ENCODE assay signal across 9 mouse cellular contexts in the genomic region with DNA sequence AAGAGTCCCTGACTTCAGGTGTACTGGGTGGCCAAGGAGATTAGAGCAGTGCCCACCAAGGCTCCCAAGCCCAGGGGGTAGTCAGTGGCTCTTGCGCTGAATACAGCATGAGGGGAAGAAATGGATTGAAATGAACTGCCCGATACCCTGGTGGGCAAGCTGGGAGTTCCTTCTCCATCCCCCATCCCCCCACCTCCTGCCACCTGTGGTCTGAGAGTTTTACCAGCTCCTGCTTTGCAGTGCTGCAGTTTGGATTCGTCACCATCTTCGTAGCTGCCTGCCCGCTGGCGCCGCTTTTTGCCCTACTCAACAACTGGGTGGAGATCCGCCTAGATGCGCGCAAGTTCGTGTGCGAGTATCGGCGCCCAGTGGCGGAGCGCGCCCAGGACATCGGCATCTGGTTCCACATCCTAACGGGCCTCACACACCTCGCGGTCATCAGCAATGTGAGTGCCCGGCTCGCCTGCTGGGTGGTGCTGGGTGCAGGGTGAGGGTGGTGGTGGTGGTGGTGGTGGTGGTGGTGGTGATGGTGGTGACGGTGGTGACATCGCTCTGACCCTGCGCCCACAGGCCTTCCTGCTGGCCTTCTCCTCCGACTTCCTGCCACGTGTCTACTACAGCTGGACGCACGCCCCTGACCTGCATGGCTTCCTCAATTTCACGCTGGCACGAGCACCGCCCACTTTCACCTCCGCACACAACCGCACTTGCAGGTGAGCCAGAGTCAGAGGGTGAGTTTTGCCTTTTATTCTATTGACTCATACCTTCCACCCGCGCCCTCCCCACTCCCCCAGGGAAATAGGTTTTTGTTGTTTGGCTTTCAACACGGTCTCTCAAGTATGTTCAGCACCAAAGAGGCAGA. TPM values are rescaled to one million over a fixed set of nuclear protein-coding genes. Genes with fewer than 3 reads are reported as not detected.
DNase-seq lines count a peak whose midpoint lies in the region; ATAC-seq and TF ChIP-seq lines count a peak whose summit lies in the region.
"Had no signal": no experiment of that assay in that cellular context is flagged by ENCODE, and none has a peak within 500 bp of the region (broad histone marks: within the 10 kb centered on the region; RNA-seq: fewer than 3 reads in every experiment).

No protein-coding gene starts in this region.

- H3K4me3 ChIP-seq in heart, adult 2 months = no peak overlapping the region
- H3K4me3 ChIP-seq in CH12.LX (replicated peaks in 1 of 3; ENCODE audit: low read depth in 2 of 3, low read length in 2 of 3, poor library complexity in 1 of 3) = peak overlapping the region; percentile 50 to 83 (median 53)
- H3K4me3 ChIP-seq in forebrain, embryonic 16.5 days (replicated peaks; ENCODE audit: low read length) = no peak overlapping the region
- H3K4me3 ChIP-seq in limb, embryonic 13.5 days = peak overlapping the region; percentile 40
- no peak overlapping the region for H3K4me3 ChIP-seq in midbrain, embryonic 14.5 days (replicated peaks; ENCODE audit: low read depth, low read length)

- no peaks in the 10 kb centered on the region for H3K36me3 ChIP-seq in heart, adult 2 months (ENCODE audit: control insufficient read depth, insufficient read depth, low read length)
- H3K36me3 ChIP-seq in CH12.LX (replicated peaks in 1 of 2; ENCODE audit: control insufficient read depth in 1 of 2, insufficient read depth in 1 of 2, low read length in 1 of 2) = peaks cover 6 to 17% of the 10 kb centered on the region in 2 experiments
- H3K36me3 ChIP-seq in forebrain, embryonic 16.5 days (ENCODE audit: control insufficient read depth, insufficient read depth) = no peaks in the 10 kb centered on the region
- peaks cover 12% of the 10 kb centered on the region for H3K36me3 ChIP-seq in limb, embryonic 13.5 days
- H3K36me3 ChIP-seq in midbrain, embryonic 14.5 days (ENCODE audit: control insufficient read depth, insufficient read depth, low read length) = peaks cover 7% of the 10 kb centered on the region

- dilution Hi-C loops in CH12.LX (cut with MboI; ENCODE audit: extremely low pct_ligation_motif_present, extremely low pct_unique_long_range_greater_than_20kb, low sequenced_read_pairs) = no loop called here

- peak overlapping the region; percentile 92 for H3K4me2 ChIP-seq in CH12.LX (ENCODE audit: insufficient read depth, low read depth, poor library complexity, severe bottlenecking)
- 0 out of 2 replicates have a peak overlapping the region, but pooled peaks have one; percentile 4 for H3K4me2 ChIP-seq in forebrain, embryonic 16.5 days (ENCODE audit: low read length)
- H3K4me2 ChIP-seq in limb, embryonic 13.5 days (replicated peaks) = peak overlapping the region; percentile 66
- H3K4me2 ChIP-seq in midbrain, embryonic 14.5 days (ENCODE audit: low read length) = peak overlapping the region; percentile 34

- TF ChIP-seq RAD21 in CH12.LX (IDR thresholded peaks at IDR 0.05; ENCODE audit: low read depth, low read length) = no peak; the same call in 1 of the 2 replicates

- WGBS in heart, adult 2 months = 17% methylated on average over 38 of the region's 38 CpGs
- 29% methylated on average over 37 of the region's 38 CpGs for WGBS in forebrain, embryonic 16.5 days
- 21% methylated on average over 38 of the region's 38 CpGs for WGBS in limb, embryonic 13.5 days
- 22% methylated on average over 38 of the region's 38 CpGs for WGBS in midbrain, embryonic 14.5 days

- intact Hi-C loops in heart, adult 2 months (cut with DNase I) = no loop called here

- in situ Hi-C loops in CH12.LX (cut with MboI; ENCODE audit: low pct_ligation_motif_present, low pct_unique_long_range_greater_than_20kb, low sequenced_read_pairs) = no loop called here

- H3K27me3 ChIP-seq in heart, adult 2 months (ENCODE audit: control insufficient read depth, insufficient read depth, low read length) = no peaks in the 10 kb centered on the region
- H3K27me3 ChIP-seq in CH12.LX (replicated peaks) = no peaks in the 10 kb centered on the region
- H3K27me3 ChIP-seq in forebrain, embryonic 16.5 days (replicated peaks; ENCODE audit: control insufficient read depth, insufficient read depth, low read length) = no peaks in the 10 kb centered on the region
- H3K27me3 ChIP-seq in limb, embryonic 13.5 days = no peaks in the 10 kb centered on the region
- no peaks in the 10 kb centered on the region for H3K27me3 ChIP-seq in midbrain, embryonic 14.5 days (ENCODE audit: control insufficient read depth, insufficient read depth, low read length)

- no peak for ATAC-seq in forebrain, embryonic 16.5 days
- 0 out of 2 replicates have a peak, but pooled peaks have one; percentile 26 for ATAC-seq in limb, embryonic 13.5 days (ENCODE audit: low FRiP score, low read depth)
- no peak for ATAC-seq in midbrain, embryonic 14.5 days (ENCODE audit: low FRiP score, low TSS enrichment)

- no peak overlapping the region for H3K9ac ChIP-seq in heart, adult 2 months (ENCODE audit: low read depth, low read length)
- H3K9ac ChIP-seq in CH12.LX (ENCODE audit: insufficient read depth, low read depth) = peak overlapping the region; percentile 54
- no peak overlapping the region for H3K9ac ChIP-seq in forebrain, embryonic 16.5 days (replicated peaks; ENCODE audit: low read depth, low read length)
- peak overlapping the region; percentile 65 for H3K9ac ChIP-seq in limb, embryonic 13.5 days
- H3K9ac ChIP-seq in midbrain, embryonic 14.5 days (replicated peaks; ENCODE audit: low read length) = no peak overlapping the region

- peak; percentile 26 to 36 for DNase-seq in heart, adult 2 months
- no peak for DNase-seq in heart, adult 9 months (ENCODE audit: low spot score in 2 of 2)
- DNase-seq in CH12.LX (ENCODE audit: extremely low read depth) = peak; percentile 63
- peak; percentile 12 for DNase-seq in midbrain, embryonic 14.5 days
- no peak for DNase-seq in frontal cortex, postnatal 36 days (ENCODE audit: low spot score in 2 of 2)
- no peak for DNase-seq in urinary bladder, postnatal 4 days (ENCODE audit: low spot score in 2 of 2)

- no peaks in the 10 kb centered on the region for H3K79me2 ChIP-seq in heart, adult 2 months (replicated peaks; ENCODE audit: control insufficient read depth, insufficient read depth, low read length)
- no peaks in the 10 kb centered on the region for H3K79me2 ChIP-seq in CH12.LX (replicated peaks; ENCODE audit: control insufficient read depth, extremely low read depth, insufficient read depth, poor library complexity, severe bottlenecking)

- peaks cover 3% of the 10 kb centered on the region for H3K9me3 ChIP-seq in CH12.LX (replicated peaks; ENCODE audit: low read length)
- H3K9me3 ChIP-seq in forebrain, embryonic 16.5 days (ENCODE audit: control insufficient read depth, low read length) = no peaks in the 10 kb centered on the region
- H3K9me3 ChIP-seq in limb, embryonic 13.5 days = no peaks in the 10 kb centered on the region
- H3K9me3 ChIP-seq in midbrain, embryonic 14.5 days (ENCODE audit: control insufficient read depth, low read length) = no peaks in the 10 kb centered on the region

- no peak for TF ChIP-seq POLR2A in heart, adult 2 months (IDR thresholded peaks at IDR 0.05; ENCODE audit: insufficient read depth, low read depth, low read length)
- peak; percentile 55 for TF ChIP-seq POLR2A in CH12.LX (IDR thresholded peaks at IDR 0.05; ENCODE audit: low read depth, low read length)

- no peak overlapping the region for H3K27ac ChIP-seq in heart, adult 2 months
- peak overlapping the region; percentile 30; the same call in 1 of the 2 replicates for H3K27ac ChIP-seq in CH12.LX (ENCODE audit: insufficient read depth, low read depth)
- H3K27ac ChIP-seq in forebrain, embryonic 16.5 days (ENCODE audit: low read length) = no peak overlapping the region
- no peak overlapping the region for H3K27ac ChIP-seq in limb, embryonic 13.5 days
- H3K27ac ChIP-seq in midbrain, embryonic 14.5 days (replicated peaks; ENCODE audit: low read depth, low read length) = no peak overlapping the region

- no peak for TF ChIP-seq CTCF in heart, adult 2 months (IDR thresholded peaks at IDR 0.05)
- TF ChIP-seq CTCF in CH12.LX (conservative IDR thresholded peaks at IDR 0.05 in 1 of 2, IDR thresholded peaks at IDR 0.05 in 1 of 2; ENCODE audit: low read depth in 2 of 2, low read length in 2 of 2) = no peak

- H3K4me1 ChIP-seq in heart, adult 2 months (ENCODE audit: control insufficient read depth, insufficient read depth, low read length) = peaks cover 1% of the 10 kb centered on the region; the same call in 1 of the 2 replicates
- H3K4me1 ChIP-seq in CH12.LX (ENCODE audit: control insufficient read depth in 1 of 2, insufficient read depth in 2 of 2) = peaks cover 8 to 31% of the 10 kb centered on the region in 2 experiments
- H3K4me1 ChIP-seq in forebrain, embryonic 16.5 days (replicated peaks; ENCODE audit: control insufficient read depth, insufficient read depth, low read length) = no peaks in the 10 kb centered on the region
- peaks cover 5% of the 10 kb centered on the region for H3K4me1 ChIP-seq in limb, embryonic 13.5 days
- H3K4me1 ChIP-seq in midbrain, embryonic 14.5 days (ENCODE audit: control insufficient read depth, insufficient read depth, low read length) = no peaks in the 10 kb centered on the region

- no peak for TF ChIP-seq EP300 in heart, adult 2 months (IDR thresholded peaks at IDR 0.05; ENCODE audit: insufficient read depth, low read depth, low read length)
- peak; percentile 57 for TF ChIP-seq EP300 in CH12.LX (IDR thresholded peaks at IDR 0.05; ENCODE audit: low read length)

RNA-seq across cellular contexts. Expression of gene Ano7, which starts 27.7 kb away (rescaled TPM):
- not detected for total RNA-seq in heart, adult 2 months (2021)
- polyA plus RNA-seq in heart, adult 2 months (2012; rRNA removed) = 0.04 TPM in 1 of 2 replicates, not detected in the other
- total RNA-seq in CH12.LX (2012; rRNA removed) (0.08 and 0.21 TPM in 2 replicates), CH12.LX (2014; rRNA removed) (not detected in 2 replicates)
- 0.31 and 0.56 TPM in 2 replicates for polyA plus RNA-seq in CH12.LX (2012; ENCODE audit: insufficient read length, low read depth)
- polyA plus RNA-seq in forebrain, embryonic 16.5 days (2015; fragmentation: Nextera tagmentation; extraction: Ambion mirVana) = 0.39 TPM in 1 of 2 replicates, not detected in the other
- 1.3 and 1.8 TPM in 2 replicates for polyA plus RNA-seq in limb, embryonic 13.5 days (2015; fragmentation: Nextera tagmentation; extraction: Ambion mirVana)
- 0.68 and 0.69 TPM in 2 replicates for polyA plus RNA-seq in midbrain, embryonic 14.5 days (2014; fragmentation: Nextera tagmentation; extraction: Ambion mirVana)
- total RNA-seq: MEL had no signal

RNA-seq across cellular contexts. Expression of gene Pask, which starts 58.1 kb away (rescaled TPM):
- total RNA-seq in heart, adult 2 months (2021) = under 1 TPM; 0.10 to 0.27 TPM
- 0.39 and 1.00 TPM in 2 replicates for polyA plus RNA-seq in heart, adult 2 months (2012; rRNA removed)
- total RNA-seq in CH12.LX (2012; rRNA removed) (15.8 and 18.0 TPM in 2 replicates), CH12.LX (2014; rRNA removed) (11.7 and 13.4 TPM in 2 replicates)
- 10.2 and 10.8 TPM in 2 replicates for polyA plus RNA-seq in CH12.LX (2012; ENCODE audit: insufficient read length, low read depth)
- 9.3 and 9.5 TPM in 2 replicates for polyA plus RNA-seq in forebrain, embryonic 16.5 days (2015; fragmentation: Nextera tagmentation; extraction: Ambion mirVana)
- 18.8 and 20.4 TPM in 2 replicates for polyA plus RNA-seq in limb, embryonic 13.5 days (2015; fragmentation: Nextera tagmentation; extraction: Ambion mirVana)
- 4.2 and 5.7 TPM in 2 replicates for polyA plus RNA-seq in midbrain, embryonic 14.5 days (2014; fragmentation: Nextera tagmentation; extraction: Ambion mirVana)

RNA-seq across cellular contexts. Expression of gene Ppp1r7, which starts 58.8 kb away (rescaled TPM):
- total RNA-seq in heart, adult 2 months (2021) = 10 to 100 TPM; 22.7 to 24.1 TPM
- 2.9 and 4.2 TPM in 2 replicates for polyA plus RNA-seq in heart, adult 2 months (2012; rRNA removed)
- total RNA-seq in CH12.LX (2012; rRNA removed) (13.6 and 22.7 TPM in 2 replicates), CH12.LX (2014; rRNA removed) (17.3 and 21.2 TPM in 2 replicates)
- 62.6 and 92.9 TPM in 2 replicates for polyA plus RNA-seq in CH12.LX (2012; ENCODE audit: insufficient read length, low read depth)
- 61.1 and 62.7 TPM in 2 replicates for polyA plus RNA-seq in forebrain, embryonic 16.5 days (2015; fragmentation: Nextera tagmentation; extraction: Ambion mirVana)
- polyA plus RNA-seq in limb, embryonic 13.5 days (2015; fragmentation: Nextera tagmentation; extraction: Ambion mirVana) = 52.3 and 61.4 TPM in 2 replicates
- polyA plus RNA-seq in midbrain, embryonic 14.5 days (2014; fragmentation: Nextera tagmentation; extraction: Ambion mirVana) = 54.7 and 64.1 TPM in 2 replicates

Comparison
In these comparisons a context has a peak if more than half of its experiments do, and no peak if none do; other contexts are left out.
1. DNase-seq: peak in heart, adult 2 months (2 of 2), CH12.LX (single experiment) and midbrain, embryonic 14.5 days (single experiment); none in heart, adult 9 months (0 of 2), frontal cortex, postnatal 36 days (0 of 2) and urinary bladder, postnatal 4 days (0 of 2).
2. H3K4me3 ChIP-seq: peak in CH12.LX (3 of 3) and limb, embryonic 13.5 days (single experiment); none in heart, adult 2 months (single experiment), forebrain, embryonic 16.5 days (single experiment) and midbrain, embryonic 14.5 days (single experiment).
3. H3K9ac ChIP-seq: peak in CH12.LX (single experiment) and limb, embryonic 13.5 days (single experiment); none in heart, adult 2 months (single experiment), forebrain, embryonic 16.5 days (single experiment) and midbrain, embryonic 14.5 days (single experiment).
4. H3K4me2 ChIP-seq: peak in every context shown above with its lines; median percentile 92 in CH12.LX; 66 in limb, embryonic 13.5 days; 34 in midbrain, embryonic 14.5 days; 4 in forebrain, embryonic 16.5 days.
5. RNA of gene Ppp1r7, which starts 58.8 kb away (polyA plus RNA-seq): 62.6 to 92.9 TPM in CH12.LX, 52.3 to 61.4 TPM in limb, embryonic 13.5 days, 61.1 to 62.7 TPM in forebrain, embryonic 16.5 days and 54.7 to 64.1 TPM in midbrain, embryonic 14.5 days; 2.9 to 4.2 TPM in heart, adult 2 months; every median in the first group is over 10 times any median in the second.